Mouse (Mus musculus) lung, postnatal 14 days (tissue): Measurements from ENCODE around the gene Slc9b1.

Experiments
- DNase-seq: peaks from one replicate; pipeline ENCODE4 v3.0.0; 2021

Gene Slc9b1

DNA sequence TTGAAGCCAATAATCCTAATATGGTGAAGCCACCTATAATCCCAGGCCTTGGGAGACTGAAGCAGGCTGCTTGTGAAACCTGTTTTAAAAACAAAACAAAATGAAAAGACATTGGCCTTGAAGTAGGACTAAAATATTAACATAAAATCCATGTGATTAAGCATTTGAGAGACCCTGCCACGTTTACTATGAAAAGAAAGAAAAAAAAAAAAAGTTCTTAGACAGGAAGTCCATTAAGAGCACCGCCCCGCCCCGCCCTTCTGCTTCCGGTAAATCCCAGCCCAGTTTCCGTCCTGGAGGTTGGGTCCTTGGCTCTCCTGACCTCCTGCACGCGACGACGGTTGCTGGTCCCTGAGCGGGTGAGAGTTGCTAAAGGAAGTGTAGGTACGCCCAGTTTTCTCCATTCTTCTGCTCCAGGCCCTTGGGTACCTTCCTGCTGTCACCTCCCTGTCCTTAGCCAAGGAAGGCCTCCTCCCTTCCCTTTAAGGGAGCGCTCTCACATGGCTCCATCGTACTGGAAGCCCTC is at the start of gene Slc9b1:
Slc9b1 (plus strand) TSS at position 291 of the 526 bp plus-strand sequence.
- no peak for DNase-seq

DNA sequence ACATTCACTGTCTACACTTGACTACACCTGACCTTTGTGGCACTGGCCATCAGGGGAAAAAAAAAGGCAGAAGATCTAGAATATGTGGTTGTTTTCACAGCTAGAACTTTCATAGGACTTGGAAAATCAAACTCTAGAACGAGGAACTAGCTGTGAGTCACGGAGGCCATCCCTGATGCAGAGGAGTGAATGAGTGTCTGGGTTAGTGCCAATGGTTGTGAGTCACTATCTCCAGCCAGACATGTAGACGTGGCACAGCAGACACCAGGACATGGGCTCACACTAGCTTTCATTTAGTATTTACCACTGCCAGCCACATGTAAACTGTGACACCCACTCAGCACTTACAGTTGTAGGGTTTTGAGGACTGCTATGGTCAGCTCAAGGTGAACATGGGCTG is 49.3 kb upstream of the Slc9b1 start:
- peak; percentile 12 for DNase-seq

DNA sequence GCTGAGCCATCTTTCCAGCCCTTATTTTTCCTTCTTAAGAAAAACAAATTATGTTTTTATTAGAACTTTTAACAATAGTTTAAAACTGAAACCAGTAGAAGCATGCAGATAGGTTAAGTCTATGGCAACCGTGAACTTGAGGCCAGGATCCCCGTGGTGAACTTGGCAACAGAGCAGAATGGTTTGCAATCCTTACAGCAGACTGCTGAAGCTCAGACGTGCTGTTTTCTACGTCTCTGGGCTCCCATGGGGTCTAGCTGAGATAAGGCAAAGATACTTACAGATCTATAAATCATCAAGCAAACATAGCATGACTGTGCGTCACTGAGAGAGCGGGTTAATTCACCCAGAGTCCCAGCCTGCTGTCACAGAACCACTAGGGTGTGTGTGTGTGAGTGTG is 47.7 kb upstream of the Slc9b1 start:
- DNase-seq: no peak

DNA sequence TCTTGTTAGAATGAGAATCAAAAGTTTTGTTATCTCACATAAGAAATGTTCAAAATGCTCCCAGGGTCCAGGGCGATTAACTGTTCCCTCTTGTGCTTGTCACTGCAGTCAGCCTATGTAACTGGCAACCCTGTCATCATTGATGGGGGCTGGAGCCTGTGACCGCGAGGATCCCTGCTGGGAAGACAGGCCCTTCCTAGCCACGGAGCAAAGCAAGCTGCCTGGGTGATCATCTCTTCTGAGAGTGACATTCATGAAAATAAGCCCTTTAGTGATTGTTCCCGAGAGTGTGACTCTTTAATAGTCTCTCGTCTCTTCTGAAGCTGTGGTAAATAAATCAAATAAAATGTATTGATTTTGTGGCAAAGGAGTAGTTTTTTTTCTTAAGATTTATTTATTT is 43.8 kb upstream of the Slc9b1 start:
- no peak for DNase-seq

DNA sequence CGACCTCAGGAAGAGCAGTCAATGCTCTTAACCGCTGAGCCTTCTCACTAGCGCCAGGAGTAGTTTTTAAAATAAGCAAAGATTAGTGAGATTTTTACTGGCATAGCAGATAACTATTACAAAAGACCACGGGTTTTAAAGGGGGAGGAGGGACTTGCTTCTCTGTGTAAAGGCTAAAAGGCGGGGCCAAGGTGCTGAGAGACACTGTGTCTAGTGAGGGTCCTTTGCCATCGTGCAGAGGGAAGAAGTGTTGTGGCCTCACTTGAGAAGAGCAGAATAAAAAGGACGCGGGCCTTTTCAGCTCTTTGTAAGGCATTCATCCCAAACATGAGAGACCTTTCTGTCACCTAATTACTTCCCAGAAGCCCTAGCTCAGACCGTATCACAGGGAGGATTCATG is 43.3 kb upstream of the Slc9b1 start:
- no peak for DNase-seq

DNA sequence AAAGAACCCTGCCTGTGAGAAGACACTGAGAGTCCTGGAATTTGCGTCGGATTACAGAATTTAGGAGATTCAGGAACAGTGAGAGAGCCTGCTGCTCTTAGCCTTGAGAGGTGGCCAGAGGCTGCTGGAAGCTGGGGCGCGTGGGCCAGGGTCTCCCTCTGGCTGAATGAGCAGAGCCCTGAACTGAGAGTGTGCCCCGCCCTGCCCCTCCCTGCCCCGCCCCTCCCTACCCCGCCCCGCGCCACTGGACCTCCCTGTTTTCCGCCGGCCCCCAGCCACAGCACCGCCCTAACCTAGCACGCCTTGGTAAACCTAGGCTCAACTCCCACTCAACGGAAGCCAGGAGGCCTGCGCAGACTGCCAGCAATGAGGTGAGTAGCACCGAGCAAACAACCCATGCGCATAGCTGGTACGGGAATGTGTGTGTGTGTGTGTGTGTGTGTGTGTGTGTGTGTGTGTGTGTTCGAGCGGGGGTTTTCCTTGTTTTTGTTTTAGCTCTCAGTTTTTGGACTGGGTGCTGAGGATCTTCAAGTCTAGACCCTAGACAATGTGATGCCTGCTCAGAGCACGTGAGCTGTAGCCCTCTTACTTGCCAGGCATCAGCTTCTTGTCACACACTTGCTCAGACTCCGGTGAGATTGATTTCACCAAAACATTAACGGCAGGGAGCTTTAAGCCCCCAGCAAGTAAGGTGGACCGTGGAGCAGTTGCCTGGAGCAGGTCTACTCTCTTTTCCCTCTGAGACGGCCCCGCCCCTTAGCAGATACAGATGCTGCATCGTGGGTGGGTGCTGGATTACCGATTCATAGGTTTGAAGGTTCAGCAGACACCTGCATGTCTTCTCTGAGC is 40.2 kb upstream of the Slc9b1 start, which contains the start of gene Slc9b2:
Slc9b2 (plus strand) TSS at position 290 of the 849 bp plus-strand sequence.
- DNase-seq: peak; percentile 30

DNA sequence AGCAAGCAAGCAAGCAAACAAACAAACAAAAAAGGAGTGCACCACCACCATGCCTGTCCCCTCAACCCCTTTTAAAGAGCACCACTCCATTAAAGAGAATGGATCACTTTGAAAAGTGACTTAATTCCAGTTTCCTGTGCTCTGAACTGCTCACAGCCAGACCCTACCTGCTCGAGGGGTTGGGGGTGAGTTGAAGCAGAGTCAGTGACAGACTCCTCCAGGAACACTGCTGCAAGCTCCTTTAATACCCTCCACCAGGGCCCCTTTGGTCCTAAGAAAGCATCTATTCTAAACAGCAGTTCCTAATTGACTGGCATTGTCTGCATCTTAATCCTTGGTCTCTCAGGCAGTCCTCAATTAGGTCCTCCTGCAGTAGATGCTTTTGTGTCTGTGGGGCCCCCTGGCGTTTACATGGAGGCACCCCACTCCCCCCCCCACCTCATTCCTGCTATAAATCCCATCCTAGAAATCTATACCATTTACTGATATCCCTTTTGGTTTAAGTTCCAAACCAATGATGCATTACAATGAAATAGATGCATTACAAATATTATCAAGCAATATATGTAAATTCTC is 34.8 kb upstream of the Slc9b1 start:
- DNase-seq: no peak

DNA sequence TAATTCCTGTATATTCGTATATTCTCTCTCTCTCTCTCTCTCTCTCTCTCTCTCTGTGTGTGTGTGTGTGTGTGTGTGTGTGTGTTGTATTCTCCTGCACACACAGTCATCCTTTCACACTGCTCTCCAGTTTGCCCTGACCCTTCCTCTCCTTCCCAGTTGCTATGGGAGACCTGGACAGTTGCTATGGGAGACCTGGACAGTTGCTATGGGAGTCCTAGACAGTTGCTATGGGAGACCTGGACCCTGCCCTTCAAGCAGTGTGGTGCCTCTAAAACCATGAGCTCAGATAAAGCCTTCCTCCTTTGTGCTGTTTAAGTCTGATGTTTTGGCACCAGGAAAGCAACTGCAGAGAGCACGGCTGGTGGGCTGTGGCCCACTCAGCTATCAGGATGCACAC is 34.1 kb upstream of the Slc9b1 start:
- no peak for DNase-seq

DNA sequence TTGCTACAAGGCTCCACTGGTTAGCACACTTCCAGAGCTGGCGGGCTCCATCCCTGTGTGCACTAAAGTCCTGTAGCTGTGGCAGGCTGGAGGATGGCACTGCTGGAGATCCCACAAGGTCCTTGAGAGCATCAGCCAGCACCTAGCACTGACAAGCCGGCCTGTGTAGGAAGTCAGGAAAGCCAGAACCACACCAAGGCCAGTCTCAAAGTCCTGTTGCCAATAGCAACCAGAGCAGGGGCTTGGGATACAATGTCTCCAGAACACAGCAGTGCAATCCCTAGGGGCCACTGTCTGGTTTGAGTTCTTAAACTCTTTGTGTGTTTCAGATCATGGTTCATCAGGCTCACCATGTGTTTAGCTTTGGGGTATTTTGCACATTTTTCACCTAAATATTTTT is 33.0 kb upstream of the Slc9b1 start:
- DNase-seq: no peak

DNA sequence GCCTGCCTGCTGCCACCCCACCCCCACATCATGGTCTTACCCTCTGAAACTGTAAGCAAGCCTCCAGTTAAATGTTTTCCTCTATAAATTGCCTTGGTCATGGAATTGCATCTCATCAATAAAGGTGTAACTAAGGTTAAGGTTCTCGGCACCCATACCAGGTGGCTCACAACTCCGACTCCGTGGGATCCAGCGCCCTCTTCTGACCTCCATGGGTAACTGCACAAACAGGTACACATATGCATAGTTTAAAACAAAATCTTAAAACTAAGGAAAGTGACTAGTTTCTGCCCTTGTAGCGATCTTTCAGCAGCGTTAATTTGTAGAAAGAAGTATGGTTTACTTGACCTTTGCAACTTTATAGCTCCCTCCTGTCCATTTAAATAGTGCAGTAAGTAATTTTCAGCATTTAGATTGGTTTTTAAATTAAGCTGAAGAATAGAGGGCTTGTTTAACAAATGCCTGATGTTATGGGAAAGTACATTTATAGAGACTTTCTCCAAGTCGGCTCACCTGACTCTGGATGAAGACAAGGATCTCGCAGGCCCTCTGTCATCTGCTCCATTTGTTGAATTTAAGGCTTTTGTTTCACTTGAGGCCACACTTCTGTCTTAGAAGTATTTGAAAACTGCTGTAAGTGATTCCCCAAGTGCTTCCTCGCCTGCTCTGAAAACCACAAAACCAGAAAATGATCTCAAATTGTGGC is 32.0 kb upstream of the Slc9b1 start:
- no peak for DNase-seq

DNA sequence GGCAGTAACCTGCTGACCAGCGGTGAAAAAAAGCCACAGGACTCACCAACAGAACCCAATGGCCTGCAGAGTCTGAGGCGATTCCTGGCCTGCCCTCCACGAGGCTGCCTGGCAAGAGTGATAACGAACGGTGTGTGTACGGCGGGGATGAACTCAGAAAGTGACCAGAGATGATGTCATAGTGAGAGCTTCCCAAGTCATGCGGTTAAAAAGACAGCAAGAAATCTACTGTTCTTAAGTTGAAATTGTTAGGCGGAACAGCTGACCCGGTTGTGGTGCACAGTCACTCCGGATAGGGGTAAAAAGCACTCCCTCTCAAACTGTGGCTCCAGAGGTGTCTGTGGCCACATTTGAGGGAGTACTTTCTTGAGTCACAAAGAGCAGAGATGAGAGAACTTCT is 29.5 kb upstream of the Slc9b1 start:
- no peak for DNase-seq

DNA sequence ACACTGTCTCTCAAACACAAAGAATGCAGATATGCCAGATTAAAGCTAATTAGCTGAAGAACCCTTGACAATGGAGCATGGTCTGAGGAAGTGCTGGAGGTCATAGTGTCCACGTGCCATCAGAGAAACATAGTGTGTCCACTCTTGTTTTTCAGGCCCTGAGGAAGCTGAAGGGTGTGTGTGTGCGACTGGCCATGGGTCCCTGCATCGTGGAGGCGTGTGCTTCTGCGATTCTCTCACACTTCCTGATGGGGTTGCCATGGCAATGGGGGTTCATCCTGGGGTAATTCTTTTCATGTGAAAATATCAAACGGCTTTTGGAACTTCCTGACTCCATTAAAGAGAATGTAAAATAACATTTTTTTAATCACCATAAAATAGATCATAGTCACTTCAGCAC is 23.5 kb upstream of the Slc9b1 start:
- no peak for DNase-seq

DNA sequence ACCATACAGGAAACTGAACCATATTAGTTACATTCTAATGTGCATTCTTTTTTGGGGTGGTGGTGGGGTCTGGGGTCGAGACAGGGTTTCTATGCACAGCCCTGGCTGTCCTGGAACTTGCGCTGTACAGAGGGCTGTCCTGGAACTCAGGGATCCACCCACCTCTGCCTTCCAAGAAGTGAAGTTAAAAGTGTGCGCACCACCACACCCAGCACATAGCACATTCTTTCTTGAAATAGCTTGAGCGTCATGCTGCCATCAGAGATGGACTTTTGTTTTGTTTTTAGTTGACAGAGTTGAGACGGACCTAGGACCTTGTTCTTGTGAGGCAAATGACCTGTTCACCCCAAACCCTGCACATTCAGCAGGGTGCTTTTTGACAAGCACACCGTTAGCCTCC is 20.7 kb upstream of the Slc9b1 start:
- no peak for DNase-seq

DNA sequence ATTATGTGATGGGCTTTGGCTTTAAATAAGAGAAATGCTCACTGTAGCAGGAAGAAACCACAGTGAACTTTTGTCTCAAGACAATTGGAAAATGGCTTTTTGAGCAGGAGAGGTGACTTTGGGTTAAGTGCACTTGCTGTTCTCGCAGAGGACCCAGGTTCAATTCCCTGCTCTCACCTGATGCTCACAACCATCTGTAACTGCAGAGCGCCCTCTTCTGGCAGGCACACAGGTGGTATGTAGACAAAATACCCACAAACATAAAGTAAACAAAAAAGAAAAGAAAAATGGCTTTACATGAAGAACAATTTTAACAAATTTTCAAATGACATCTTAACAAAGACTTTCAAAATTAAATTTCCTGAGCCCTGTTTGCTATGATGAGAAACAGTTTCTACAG is 20.2 kb upstream of the Slc9b1 start:
- DNase-seq: no peak

DNA sequence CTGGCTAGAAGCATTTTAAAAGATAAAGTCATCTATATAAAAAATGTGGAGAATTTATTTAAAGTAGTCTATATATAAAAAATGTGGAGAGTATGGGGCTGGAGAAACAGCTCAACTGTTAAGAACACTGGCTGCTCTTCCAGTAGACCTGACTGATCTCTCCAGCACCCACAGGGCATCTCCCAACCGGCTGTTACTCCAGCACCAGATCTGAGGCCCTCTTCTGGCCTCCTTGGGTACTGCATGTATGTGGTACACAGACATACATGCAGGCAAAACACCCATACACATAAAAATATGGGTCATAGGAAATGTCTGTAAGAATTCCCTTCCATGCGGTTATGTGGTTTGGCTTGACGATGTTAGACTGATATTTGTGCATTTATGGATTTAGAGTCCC is 19.3 kb upstream of the Slc9b1 start:
- peak; percentile 67 for DNase-seq

DNA sequence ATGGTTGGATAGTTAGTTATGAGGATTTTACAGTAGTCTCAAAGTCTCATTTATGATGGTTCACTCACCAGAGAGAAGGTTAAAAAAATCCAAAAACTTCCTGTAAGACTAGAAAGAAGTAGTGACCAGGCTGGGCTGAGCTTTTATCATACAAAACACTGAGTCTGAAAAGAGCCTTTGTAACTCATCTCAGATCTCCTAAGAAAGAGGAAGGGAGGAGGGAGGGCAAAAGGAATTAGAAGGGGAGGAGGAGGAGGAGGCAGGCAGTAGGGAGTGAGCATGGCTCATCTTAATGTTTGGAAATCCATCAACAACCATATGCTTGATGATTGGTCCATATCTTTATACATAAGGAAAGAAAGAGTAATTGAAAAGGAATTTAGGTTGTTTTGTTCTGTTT is 15.1 kb upstream of the Slc9b1 start:
- DNase-seq: no peak

DNA sequence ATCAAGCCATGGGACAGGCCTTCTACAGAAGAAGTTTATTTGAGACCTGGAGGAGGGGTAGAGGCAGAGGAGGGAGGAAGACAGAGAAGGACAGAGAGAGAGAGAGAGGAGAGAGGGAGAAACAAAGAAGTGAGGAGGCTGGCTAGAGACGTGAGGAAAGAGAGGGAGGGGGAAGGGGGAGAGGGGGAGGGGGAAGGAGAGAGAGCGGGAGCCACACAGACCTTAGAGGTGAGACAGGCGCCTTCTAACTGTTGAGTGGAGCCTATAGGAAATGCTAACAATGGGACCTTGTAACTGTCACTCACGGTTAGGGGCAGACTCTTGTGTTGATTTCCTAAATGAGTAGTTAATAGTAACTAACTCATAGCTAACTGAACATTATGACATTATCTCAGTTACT is 14.1 kb upstream of the Slc9b1 start:
- no peak for DNase-seq

DNA sequence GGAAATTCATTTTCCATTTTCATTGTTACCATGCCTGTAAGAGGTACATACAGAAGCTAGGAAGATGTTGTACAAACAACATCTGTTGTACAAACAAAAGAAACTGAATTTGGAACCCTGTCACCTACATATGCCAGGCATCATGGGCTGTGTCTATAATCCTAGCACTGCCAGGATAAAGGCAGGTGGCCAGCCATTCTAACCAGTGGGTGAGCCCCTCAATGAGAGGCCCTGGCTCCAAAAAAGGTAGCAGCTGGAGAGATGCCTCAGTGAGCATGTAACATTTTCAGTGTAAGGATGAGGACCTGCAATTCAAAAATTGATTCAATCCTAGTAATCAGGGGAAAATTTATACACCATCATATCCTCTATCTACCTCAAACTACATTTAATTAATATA is 1.2 kb downstream of the Slc9b1 start:
- no peak for DNase-seq

DNA sequence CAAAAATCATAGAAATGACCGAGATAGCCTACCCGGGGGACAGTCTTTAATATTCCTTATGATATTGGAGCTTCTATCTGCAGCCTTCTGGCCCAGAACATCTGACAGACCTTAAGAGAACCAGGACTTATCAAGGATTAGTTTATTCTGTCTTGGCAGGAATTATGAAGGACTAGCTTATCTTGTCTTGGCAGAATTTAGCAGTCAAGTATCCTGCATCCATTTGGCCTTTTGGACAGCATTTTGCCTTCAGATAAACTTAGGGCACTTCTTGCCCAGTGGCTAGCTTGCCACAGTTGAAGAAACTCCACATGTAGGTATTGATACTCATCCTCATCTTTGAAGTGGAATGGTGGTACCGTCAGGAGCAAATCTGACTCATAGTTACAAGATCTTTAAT is 4.0 kb downstream of the Slc9b1 start:
- DNase-seq: no peak

DNA sequence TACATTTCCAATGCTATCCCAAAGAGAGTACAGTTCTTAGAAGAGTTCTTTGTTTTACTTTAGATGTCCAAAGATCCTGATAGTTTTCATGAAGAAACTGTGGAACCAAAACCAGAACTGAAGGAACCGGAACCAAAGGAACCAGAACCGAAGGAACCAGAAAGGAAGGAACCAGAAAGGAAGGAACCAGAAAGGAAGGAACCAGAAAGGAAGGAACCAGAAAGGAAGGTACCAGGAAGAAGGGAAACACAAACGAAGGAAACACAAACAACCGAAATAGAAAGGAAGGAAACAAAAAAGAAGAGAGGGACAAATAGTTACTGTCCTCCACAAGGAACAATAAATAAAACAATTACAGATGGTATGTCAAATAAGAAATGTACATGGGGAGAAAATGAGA is 9.6 kb downstream of the Slc9b1 start:
- no peak for DNase-seq

DNA sequence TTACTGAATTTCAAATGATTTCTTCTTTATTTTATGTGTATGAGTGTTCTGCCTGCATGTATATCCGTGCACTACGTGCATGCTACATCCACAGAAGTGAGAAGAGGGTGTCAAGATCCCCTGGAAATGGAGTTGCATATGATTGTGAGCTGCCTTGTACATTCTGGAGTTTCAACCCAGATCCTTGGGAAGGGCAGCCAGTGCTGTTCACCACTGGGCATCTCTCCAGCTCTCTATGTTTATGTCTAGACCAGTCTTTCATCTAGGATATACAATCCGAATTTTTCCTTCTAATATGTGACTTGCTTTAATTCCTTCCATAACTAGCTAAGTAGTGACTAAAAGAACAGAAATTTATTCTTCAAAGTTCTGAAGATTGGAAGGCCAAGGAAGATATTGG is 28.0 kb downstream of the Slc9b1 start:
- no peak for DNase-seq

DNA sequence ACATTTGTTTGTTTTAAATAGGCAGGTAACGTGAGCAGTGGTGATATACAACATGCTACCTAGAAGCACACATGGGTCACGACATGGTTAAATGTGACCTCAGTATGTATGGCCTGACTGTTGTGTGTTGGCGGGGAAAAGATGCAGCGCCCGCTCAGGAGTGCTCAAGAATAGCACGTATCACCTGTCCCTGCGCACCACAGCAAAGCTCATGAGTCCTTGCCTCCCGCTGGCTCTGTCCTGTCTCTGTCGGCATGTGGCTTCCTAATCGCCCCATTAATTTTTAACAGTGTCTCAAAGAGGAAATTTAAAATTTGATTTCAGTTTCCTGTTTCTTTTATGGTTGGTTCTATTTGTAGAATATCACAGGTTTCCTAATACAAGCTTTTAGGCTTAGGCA is 29.6 kb downstream of the Slc9b1 start:
- no peak for DNase-seq

DNA sequence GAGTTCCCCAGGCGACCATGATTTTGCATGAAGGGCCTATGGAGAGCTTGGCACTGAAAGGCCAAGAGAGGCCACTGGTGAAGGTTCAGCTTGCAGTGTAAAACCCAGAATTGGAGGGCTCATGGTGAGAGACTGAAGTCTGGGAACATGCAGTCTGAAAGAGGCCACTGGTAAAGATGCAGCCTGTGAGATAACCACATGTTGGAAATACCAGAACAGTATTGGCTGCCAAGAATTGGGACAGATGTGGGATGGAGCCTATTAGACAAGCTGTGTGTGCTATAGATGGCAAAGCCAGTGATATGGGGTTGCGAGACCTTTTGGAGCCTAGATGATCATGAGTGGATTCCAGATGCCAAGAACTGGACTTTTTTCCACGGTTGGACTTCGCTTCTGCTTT is 32.0 kb downstream of the Slc9b1 start:
- DNase-seq: no peak

DNA sequence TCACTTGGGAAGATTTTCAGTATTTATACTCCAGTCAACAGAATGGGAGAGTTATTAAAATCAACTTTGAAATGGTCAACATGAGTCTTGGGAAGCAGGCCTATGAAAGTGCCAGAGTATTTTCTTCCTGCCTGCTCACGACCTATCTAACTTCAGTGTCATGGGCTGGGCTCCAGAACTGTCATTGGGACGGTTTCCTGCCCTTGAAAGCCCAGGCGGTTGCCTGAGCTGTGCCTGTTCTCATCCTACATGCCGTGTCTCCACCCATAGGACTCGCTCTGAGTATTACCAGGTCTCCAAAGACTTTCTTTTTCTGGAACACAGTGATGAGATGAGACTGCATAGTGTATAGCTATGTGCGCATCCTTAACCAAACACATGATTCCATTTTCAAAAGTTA is 45.4 kb downstream of the Slc9b1 start:
- DNase-seq: no peak
